Mouse (Mus musculus) cerebellum, adult 9-10 months (tissue): ENCODE measurements at regions not wholly inside any gene's neighbourhood (a gene's known extent, or its start where the extent isn't known, plus 50 kb on each side); places are given as distances from the start of the nearest gene placed in this dataset.
A peak's percentile ranks its signal among the peaks of the same experiment; 100 is the strongest.

Source experiments
- DNase-seq: peaks from one replicate; pipeline ENCODE4 v3.0.0; 2022

- no peak for DNase-seq
Observed at GRCm38 (mm10) chr12:110332616-110333154, 53.8 kb downstream of the Dio3 start.

GRCm38 (mm10) chr12:110334609-110335008 is 55.7 kb downstream of the Dio3 start:
- no peak for DNase-seq

GRCm38 (mm10) chr12:110344280-110344827 is 65.5 kb downstream of the Dio3 start:
- DNase-seq = no peak

DNA sequence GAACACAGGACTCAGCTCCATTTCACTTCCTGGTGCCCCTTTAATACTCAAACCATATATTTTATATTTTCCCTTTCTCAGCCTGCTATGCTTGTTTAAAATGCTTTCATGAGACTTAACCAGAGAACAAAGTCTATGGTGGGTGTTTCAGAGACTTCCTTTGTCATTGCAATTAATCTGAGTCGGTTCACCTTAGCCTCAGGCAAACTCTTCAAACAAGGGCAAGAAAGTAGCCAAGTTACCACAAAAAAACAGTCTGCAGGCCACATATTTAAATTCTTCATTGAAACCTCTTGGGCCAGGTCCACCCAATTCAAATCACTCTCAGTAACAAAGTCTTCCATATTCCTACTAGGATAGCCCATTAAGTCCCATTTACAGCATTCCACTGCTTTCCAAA is 70.8 kb downstream of the Dio3 start:
- no peak for DNase-seq

GRCm38 (mm10) chr12:110355851-110356250 is 77.0 kb downstream of the Dio3 start:
- no peak for DNase-seq

DNA sequence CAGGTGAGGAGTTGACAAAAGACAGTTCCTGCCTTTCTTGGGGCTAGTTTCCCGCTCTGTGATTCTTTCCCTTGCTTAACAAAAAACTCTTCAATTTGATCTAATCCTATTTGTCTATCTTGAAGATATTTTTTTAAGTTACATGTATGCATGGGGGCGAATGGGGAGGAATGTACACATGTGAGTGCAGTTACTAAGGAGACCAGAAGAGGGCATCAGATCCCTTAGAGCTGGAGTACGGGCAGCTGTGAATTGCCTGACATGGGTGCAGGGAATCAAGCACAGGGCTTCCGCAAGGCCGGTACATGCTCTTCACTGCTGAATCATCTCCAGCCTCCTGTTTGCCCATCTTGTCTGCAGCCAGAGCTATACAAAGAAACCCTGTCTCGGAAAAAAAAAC is 79.8 kb upstream of the Ppp2r5c start:
- no peak for DNase-seq

DNA sequence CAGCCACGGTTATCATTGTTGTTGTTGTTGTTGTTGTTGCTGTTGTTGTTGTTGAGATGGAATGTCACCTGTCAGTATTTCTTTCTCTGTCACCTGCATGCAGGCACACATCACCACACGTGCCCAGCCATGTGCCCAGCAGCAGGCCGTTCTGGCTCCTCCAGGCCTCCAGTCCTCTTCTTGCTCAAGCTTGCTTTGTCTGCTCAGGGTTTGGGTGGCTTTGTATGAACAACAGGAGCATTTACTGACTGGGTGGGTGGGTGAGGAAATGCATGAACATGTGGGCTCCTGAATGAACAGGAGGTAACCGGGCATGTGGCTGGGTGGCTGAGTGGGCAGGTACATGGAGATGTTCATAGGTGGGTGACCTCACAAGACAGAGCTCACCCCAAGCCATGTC is 79.1 kb upstream of the Ppp2r5c start:
- no peak for DNase-seq

DNA sequence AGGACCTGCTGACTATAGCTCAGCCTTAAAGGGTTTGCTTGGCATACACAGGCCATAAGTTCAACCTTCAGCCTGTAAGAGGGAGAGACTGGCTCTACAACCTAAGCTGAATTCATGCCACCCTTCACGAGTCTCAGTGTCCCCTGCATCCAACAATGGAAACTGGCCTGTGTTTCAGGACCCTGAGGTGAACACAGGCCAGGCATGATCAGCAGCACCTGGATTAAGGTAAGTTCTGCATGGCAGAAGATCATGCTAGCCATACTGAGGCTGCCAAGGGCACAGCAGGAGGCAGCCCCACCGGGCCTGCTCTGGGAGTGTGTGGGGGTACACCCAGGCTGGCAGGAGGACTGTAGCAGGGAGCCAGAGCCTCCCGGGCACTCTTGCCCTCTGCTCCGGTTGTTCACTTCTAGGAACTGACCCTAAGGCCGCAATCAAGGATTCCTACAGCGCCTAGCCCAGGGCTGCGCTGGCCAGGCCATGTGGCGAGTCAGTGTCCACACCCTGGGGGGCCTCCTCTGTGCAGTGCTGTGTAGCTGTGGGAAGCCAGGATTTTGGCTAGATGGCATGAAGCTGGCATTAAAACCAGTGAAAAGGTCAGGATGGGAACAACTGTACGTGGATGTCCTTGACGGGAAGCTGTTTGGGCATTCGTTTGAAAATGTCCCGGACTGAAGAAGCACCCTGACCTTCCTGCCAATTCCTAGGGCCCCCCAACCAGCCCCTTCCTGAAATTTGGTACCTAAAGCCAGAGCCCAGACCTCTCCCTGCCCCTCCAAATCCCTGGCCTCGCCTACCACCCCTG is 74.8 kb upstream of the Ppp2r5c start:
- no peak for DNase-seq

GRCm38 (mm10) chr12:110372986-110373385 is 73.9 kb upstream of the Ppp2r5c start:
- no peak for DNase-seq

GRCm38 (mm10) chr12:110373408-110374065 is 73.4 kb upstream of the Ppp2r5c start:
- peak; percentile 68 for DNase-seq

DNA sequence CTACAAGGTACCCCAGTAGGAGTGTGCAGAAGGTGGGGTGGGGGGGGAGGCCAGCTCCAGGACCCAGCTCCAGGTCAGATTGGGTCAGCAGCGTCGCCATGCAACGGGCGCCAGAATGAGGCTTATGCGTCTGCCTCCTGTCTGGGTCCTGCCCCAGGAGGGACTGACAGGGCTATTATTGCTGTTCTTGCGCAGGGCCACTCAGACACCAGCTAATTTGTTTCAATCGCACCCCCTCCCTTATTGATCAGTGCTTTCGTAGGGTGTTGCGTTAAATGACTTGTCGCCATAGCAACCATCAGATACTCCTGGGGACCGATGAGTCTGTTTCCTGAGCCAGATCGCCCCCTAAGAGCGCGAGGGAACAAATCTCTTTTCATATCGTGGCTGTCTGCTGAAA is 71.8 kb upstream of the Ppp2r5c start:
- DNase-seq = no peak

GRCm38 (mm10) chr12:110376062-110376837 is 70.7 kb upstream of the Ppp2r5c start:
- no peak for DNase-seq

- no peak for DNase-seq
Observed at GRCm38 (mm10) chr12:110376838-110377150, 70.1 kb upstream of the Ppp2r5c start.

DNA sequence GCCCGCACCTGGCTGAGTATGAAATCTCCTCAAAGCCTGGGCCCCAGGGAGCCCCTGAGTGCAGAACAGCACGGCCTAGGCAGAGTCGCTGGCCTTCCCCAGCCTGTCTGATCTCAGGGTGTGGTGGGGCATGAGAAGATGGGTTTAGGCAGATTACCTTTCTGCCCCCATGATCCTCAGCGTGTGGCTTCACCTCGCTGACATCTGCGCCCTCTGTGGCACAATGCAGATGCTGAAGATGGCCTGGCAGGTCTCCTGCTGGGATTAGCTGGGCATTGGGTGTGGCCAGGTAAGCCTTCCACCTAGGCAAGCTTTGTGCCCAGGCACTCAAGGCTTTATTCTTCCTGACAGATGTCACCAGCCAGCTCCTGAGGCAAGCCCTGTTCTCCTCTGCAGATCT is 69.6 kb upstream of the Ppp2r5c start:
- no peak for DNase-seq

GRCm38 (mm10) chr12:110377734-110378133 is 69.2 kb upstream of the Ppp2r5c start:
- DNase-seq = no peak

DNA sequence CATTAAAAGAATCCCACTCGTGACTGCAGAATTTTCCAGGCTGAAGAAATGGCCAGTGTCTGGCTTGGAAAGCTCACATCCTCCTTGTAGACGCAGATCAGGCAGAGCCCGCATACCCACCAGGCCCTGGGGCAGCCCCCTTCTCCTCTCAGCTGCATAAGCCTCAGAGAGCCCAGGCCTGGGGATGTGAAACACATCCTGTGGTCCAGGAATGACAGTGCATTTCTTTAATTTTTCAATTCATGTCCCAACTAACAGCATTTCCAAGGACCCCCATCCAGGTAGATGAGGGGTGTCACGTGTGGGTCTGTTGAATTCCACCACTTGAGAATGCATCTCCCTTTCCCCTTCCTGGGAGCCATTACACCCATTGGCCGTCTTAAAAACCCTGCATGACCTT is 68.6 kb upstream of the Ppp2r5c start:
- no peak for DNase-seq

DNA sequence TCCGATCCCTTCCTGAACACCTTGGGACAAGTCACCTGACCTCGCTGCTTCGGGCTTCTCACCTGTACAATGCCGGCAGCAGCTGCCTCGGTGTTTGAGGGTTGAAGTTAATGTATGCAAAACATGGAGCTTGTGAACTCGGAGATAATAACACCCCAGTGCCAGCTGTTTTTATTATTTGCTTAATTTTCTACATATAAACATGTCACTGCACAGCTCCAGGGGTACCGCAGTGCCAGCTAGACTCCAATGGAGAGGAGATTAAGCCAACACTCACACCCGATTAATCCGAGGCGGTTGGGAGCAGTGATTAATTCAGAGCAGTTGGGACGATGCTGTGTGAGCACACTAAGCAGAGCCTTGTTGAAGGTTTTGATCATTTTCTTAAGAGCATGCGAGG is 67.2 kb upstream of the Ppp2r5c start:
- DNase-seq = no peak

GRCm38 (mm10) chr12:110380831-110381750 is 65.8 kb upstream of the Ppp2r5c start:
- no peak for DNase-seq

- no peak for DNase-seq
Observed at GRCm38 (mm10) chr12:110385031-110385430, 61.9 kb upstream of the Ppp2r5c start.

DNA sequence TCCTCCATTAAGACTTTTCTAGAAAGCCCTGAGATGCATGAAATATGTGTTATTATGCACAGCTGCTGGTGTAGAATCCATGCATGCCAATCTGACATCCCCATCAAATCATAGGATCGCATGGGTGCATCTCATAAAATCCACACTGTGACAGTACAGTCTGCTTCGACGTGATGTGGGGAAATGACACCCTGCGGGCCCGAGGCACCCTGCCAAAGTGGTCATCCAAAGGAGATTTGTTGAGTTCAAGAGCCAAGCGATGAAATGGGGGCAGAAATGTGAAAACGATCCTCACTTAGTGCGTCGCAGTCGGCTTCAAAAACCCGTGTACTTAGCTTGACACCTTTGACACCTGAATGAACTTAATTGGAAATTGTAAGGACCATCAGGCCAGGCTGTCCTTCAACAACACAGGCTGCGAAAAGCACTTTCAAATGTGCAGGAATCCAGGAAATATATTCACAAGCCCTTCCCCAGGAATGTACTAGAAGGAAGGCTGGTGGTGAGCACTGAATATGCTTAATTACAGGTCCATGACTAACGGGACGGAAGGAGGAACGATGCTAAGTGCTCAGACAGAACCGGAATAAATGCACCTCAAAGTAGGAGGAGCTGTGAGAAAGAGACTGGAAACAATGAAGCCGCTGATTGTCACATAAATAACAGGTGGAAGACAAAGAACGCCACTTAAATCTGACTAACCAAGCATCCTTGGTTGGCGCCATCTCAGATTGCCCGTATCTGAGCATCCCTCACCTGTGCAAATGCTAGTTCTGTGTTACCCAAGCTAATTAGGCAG is 60.9 kb upstream of the Ppp2r5c start:
- DNase-seq = no peak

DNA sequence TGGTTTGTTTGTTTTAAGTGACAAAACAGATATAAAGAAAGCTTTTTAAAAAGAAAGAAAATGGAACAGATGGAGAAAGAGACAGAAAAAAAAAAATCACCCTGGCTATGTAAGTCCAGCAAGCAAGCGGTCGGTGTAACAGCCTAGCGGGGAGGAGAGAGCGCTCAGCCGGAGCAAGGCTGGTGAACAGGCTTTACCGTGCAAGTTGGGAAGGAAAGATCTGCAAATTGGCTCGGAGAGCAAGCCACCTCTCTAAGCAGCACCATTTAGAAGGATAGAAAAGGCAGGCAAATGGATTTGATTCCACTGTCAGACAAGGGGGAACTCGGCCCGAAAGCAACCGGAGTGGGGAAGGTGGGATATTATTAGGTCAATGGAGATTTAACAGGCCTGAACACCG is 59.9 kb upstream of the Ppp2r5c start:
- no peak for DNase-seq
